Mouse (Mus musculus) small intestine, adult 2 months (tissue): ENCODE results near the gene Sgms1. TPM values are rescaled to one million over a fixed set of nuclear protein-coding genes. Genes with fewer than 3 reads are reported as not detected.
A peak's percentile ranks its signal among the peaks of the same experiment; 100 is the strongest.

Experiments
- H3K27ac ChIP-seq: fragments of 200-500 bp; 2 replicates; pipeline ENCODE4 v1.5.1; 2012; ENCODE audit warnings: low read depth, low read length, control low read depth, inconsistent platforms; ENCODE audit not compliant: insufficient read depth
- H3K27me3 ChIP-seq: fragments of 200-500 bp; 2 replicates; pipeline ENCODE4 v1.6.1; 2012; ENCODE audit warnings: mild to moderate bottlenecking, moderate library complexity, low read length, inconsistent platforms; ENCODE audit not compliant: control insufficient read depth, insufficient read depth
- H3K36me3 ChIP-seq: fragments of 200-500 bp; 2 replicates; pipeline ENCODE4 v1.6.1; 2012; ENCODE audit warnings: mild to moderate bottlenecking, low read length, control low read depth, inconsistent platforms; ENCODE audit not compliant: control insufficient read depth, insufficient read depth
- H3K4me1 ChIP-seq: fragments of 200-500 bp; 2 replicates; pipeline ENCODE4 v1.6.1; 2012; ENCODE audit warnings: low read length, inconsistent platforms, mixed read lengths; ENCODE audit not compliant: control insufficient read depth, insufficient read depth, insufficient read length
- H3K4me3 ChIP-seq: fragments of 200-500 bp; 2 replicates; pipeline ENCODE4 v1.5.1; 2012; ENCODE audit warnings: low read depth, mild to moderate bottlenecking, control low read depth, inconsistent platforms, low read length, moderate library complexity
- CTCF ChIP-seq: fragments of 200-500 bp; IDR thresholded peaks from 2 replicates; pipeline ENCODE4 v1.5.1; 2012; ENCODE audit warnings: low read depth, mild to moderate bottlenecking, control low read depth, inconsistent platforms, low read length, moderate library complexity, mixed read lengths; ENCODE audit not compliant: insufficient replicate concordance, insufficient read length; ENCODE audit errors: extremely low read depth
- POLR2A ChIP-seq: fragments of 200-500 bp; IDR thresholded peaks from 2 replicates; pipeline ENCODE4 v1.6.1; 2012; ENCODE audit warnings: low read depth, mild to moderate bottlenecking, control low read depth, inconsistent platforms, low read length, moderate library complexity
- WGBS: fragments of 180-500 bp; shearing (Covaris S2); methylation state at CpG from one replicate; pipeline ENCODE4 v1.1.7; 2018; 5-methylcytosine and 5-hydroxymethylcytosine counted together
- polyA plus RNA-seq: library from polyadenylated mRNA; depleted of rRNA; stranded (reverse); fragments of >200 nt; gene quantifications from 2 replicates; pipeline ENCODE4 v1.2.3, GENCODE M21; 2012

The Sgms1 gene
- polyA plus RNA-seq, 1 experiment: 7.5 TPM

DNA sequence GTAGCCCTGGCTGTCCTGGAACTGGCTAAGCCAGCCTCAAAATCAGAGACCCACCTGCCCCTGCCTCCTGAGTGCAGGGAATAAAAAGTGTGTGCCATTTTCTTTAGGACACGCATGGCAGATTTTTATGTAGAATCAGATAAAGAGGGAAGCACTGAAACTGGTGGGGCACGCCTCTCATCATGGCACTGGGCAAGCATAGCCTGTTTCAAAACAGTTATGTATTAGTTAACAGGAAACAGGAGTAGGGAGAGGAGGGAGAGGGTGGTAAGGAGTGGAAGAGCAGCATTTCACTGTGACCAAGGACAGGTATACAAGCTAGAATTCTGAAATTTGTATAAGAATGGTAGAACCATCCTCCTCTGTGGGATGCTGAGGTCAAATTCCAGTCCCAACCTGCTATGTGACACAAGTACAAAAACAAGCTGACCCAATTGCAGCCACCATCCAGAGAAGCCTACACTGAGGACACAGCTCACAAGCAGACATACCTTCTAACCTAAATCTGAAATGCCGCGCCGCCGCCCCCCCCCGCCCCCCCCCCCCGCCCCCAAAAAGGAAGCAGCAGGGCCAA lies 149.0 kb downstream of the Sgms1 start:
- Histone ChIP-seq H3K36me3 (no peaks in the 10 kb centered on the region), H3K27me3 (no peaks in the 10 kb centered on the region), H3K4me3 (no peak overlapping the region), H3K4me1 (peaks cover 7% of the 10 kb centered on the region), H3K27ac (no peak overlapping the region)
- WGBS: 75% methylated on average over 8 of the region's 8 CpGs
- TF ChIP-seq POLR2A (no peak), CTCF (no peak)

GRCm38 (mm10) chr19:32239925-32240324 lies 149.6 kb downstream of the Sgms1 start:
- H3K4me3 ChIP-seq: no peak overlapping the region
- H3K27ac ChIP-seq: no peak overlapping the region
- TF ChIP-seq CTCF: no peak
- TF ChIP-seq POLR2A: no peak
- H3K27me3 ChIP-seq: no peaks in the 10 kb centered on the region
- peaks cover 7% of the 10 kb centered on the region for H3K4me1 ChIP-seq
- H3K36me3 ChIP-seq: no peaks in the 10 kb centered on the region
- WGBS: 91% methylated on average over 4 of the region's 4 CpGs

GRCm38 (mm10) chr19:32239459-32239792 lies 150.1 kb downstream of the Sgms1 start:
- H3K27ac ChIP-seq: no peak overlapping the region
- TF ChIP-seq POLR2A (no peak), CTCF (no peak)
- WGBS: 85% methylated on average over 6 of the region's 6 CpGs

DNA sequence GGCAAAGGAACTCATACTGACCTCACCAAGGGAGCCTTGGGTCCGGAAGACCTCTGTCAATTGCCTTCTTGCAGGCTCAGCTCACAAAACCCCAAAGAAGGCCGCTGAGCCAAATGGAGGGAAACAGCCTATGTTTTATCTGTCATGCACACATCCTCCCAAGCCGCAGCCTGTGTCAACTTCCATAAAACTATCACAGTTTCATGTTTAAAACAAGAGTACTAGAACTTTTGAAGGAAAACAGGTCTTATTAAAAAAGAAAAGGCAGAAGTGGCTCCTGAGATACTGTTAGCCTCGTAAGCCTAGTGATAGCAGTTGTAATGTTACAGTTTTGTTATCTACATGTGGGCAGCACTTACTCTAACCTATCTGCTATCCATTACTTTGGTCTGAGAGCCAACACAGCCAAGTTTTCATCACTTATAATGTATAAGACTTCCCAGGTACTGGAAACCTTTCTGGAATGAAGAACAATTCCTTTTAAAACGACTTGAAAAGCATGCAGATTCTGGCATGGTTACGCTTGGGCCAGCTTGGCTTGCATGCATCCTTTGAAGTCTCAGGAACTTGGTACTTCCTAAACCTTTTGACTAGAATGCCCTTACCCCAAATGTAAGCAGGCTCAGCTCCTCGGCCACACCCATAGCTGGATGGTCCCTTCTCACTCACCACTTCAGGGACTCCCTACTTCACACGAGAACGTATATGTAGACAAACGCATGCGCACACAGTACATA lies 150.6 kb downstream of the Sgms1 start:
- peaks cover 7% of the 10 kb centered on the region for H3K4me1 ChIP-seq
- H3K4me3 ChIP-seq: no peak overlapping the region
- TF ChIP-seq CTCF (no peak), POLR2A (no peak)
- 84% methylated on average over 11 of the region's 11 CpGs for WGBS
- no peaks in the 10 kb centered on the region for H3K36me3 ChIP-seq
- H3K27ac ChIP-seq: peak overlapping the region; percentile 27; the same call in 1 of the 2 replicates
- H3K27me3 ChIP-seq: no peaks in the 10 kb centered on the region

More at GRCm38 (mm10) chr19:32239459-32239792, 150.1 kb downstream of the Sgms1 start:
- Histone ChIP-seq H3K4me3 (no peak overlapping the region), H3K4me1 (peaks cover 7% of the 10 kb centered on the region), H3K27me3 (no peaks in the 10 kb centered on the region), H3K36me3 (no peaks in the 10 kb centered on the region)

DNA sequence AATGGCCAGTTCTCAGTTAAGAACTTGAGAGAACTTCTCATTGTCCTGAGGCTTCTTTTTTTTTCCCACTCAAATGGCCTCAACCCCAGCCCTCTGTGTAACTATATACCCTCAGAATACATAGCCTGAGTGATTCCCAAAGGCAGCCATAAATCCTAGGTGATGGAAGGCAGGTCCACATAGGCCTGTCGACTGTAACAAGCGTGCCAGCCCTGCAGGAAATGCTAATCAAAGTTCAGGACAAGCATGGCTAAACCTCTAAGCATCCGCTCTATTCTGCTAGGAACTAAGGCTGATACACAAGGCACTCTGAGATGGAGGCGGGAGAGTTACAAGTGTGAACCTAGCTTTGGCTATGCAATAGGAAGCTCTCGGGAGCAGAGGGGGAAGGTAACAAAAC lies 151.8 kb downstream of the Sgms1 start:
- no peak overlapping the region for H3K27ac ChIP-seq

GRCm38 (mm10) chr19:32237173-32237583 lies 152.3 kb downstream of the Sgms1 start:
- 90% methylated on average over 3 of the region's 3 CpGs for WGBS
- H3K4me1 ChIP-seq: peaks cover 3% of the 10 kb centered on the region; the same call in 1 of the 2 replicates
- TF ChIP-seq POLR2A (no peak), CTCF (no peak)
- no peaks in the 10 kb centered on the region for H3K36me3 ChIP-seq
- no peaks in the 10 kb centered on the region for H3K27me3 ChIP-seq
- H3K4me3 ChIP-seq: no peak overlapping the region
- H3K27ac ChIP-seq: no peak overlapping the region

More for the DNA sequence above, 151.8 kb downstream of the Sgms1 start:
- Histone ChIP-seq H3K27me3 (no peaks in the 10 kb centered on the region), H3K4me1 (peaks cover 7% of the 10 kb centered on the region; the same call in 1 of the 2 replicates), H3K36me3 (no peaks in the 10 kb centered on the region), H3K4me3 (no peak overlapping the region)
- TF ChIP-seq CTCF (no peak), POLR2A (no peak)
- 81% methylated on average over 5 of the region's 5 CpGs for WGBS

DNA sequence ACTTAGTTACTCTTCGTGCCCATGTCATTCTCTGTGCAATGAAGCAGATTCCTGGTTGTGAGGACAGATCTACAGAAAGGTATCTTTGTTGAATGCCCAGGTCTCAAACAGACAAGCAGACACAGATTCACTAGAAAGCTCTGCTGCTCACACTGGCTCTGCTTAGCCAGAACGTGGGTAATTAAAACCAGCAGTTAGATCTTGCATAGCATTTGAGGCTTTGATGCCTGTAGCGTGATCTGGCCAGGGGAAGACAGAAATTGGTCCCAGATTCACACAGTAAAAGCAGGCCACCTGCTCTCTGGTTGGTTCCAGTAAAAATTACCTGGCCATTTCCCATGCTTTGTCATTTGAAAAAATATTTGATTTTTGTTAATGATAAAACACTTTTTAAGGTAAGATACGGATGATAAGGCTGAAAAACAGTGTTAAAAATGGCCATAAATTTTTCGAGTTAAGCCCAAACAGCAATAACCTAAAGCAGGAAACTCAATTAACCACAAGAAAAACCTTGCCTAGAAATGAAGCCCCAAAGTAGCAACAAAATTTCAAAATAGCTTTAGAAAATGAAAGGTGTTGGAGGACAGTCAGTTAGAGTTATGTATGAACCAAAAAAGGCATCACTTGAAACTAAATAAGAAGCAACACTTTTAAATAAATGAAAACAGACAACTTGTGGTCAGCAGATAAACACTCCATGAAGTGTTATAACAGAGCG lies 154.6 kb downstream of the Sgms1 start:
- Histone ChIP-seq H3K27ac (no peak overlapping the region), H3K27me3 (no peaks in the 10 kb centered on the region), H3K36me3 (no peaks in the 10 kb centered on the region), H3K4me1 (no peaks in the 10 kb centered on the region), H3K4me3 (no peak overlapping the region)
- TF ChIP-seq CTCF (no peak), POLR2A (no peak)
- WGBS: 80% methylated on average over 6 of the region's 6 CpGs
